Mouse (Mus musculus): ENCODE data around the gene Lpar2. TPM values are rescaled to one million over a fixed set of nuclear protein-coding genes. Genes with fewer than 3 reads are reported as not detected.

The Lpar2 gene
- polyA plus RNA-seq, 1 experiment from 2014 or later, result 0.70 TPM

- H3K4me2 ChIP-seq, result peak within 1 kb of the TSS; percentile 83
- peak within 1 kb of the TSS; percentile 80 for H3K27ac ChIP-seq (replicated peaks)
- peaks cover 19% of the 10 kb centered on the region for H3K4me1 ChIP-seq (replicated peaks)
- WGBS, result 4% methylated on average over 28 of the region's 28 CpGs
- H3K27me3 ChIP-seq, result no peaks in the 10 kb centered on the region
- H3K9me3 ChIP-seq, result no peaks in the 10 kb centered on the region
- peaks cover 73% of the 10 kb centered on the region for H3K36me3 ChIP-seq
- ATAC-seq (ENCODE audit: low read depth), result peak; percentile 84
- H3K4me3 ChIP-seq, result peak within 1 kb of the TSS; percentile 62
- peak within 1 kb of the TSS; percentile 87 for H3K9ac ChIP-seq
Measured at GRCm38 (mm10) chr8:69808094-69808863, 13.9 kb upstream of the Lpar2 start, which contains the start of gene Gmip. TSS of gene Gmip (plus strand) at chr8:69808679.

- Histone ChIP-seq H3K27me3 (no peaks in the 10 kb centered on the region), H3K9ac (peak overlapping the region; percentile 87), H3K4me2 (peak overlapping the region; percentile 83), H3K4me1 (replicated peaks) (peaks cover 19% of the 10 kb centered on the region), H3K9me3 (no peaks in the 10 kb centered on the region), H3K27ac (replicated peaks) (peak overlapping the region; percentile 80), H3K36me3 (peaks cover 73% of the 10 kb centered on the region), H3K4me3 (peak overlapping the region; percentile 62)
- under 1% methylated on average over 23 of the region's 23 CpGs for WGBS
- peak; percentile 76 for ATAC-seq (ENCODE audit: low read depth)
Measured at GRCm38 (mm10) chr8:69808864-69809403, 13.3 kb upstream of the Lpar2 start.

- no peak for ATAC-seq (ENCODE audit: low read depth)
- peak overlapping the region; percentile 87; the same call in 1 of the 2 replicates for H3K9ac ChIP-seq
Measured at GRCm38 (mm10) chr8:69809820-69810219, 12.4 kb upstream of the Lpar2 start.

GRCm38 (mm10) chr8:69814881-69815280 is 7.3 kb upstream of the Lpar2 start:
- H3K27ac ChIP-seq (replicated peaks), result no peak overlapping the region
- no peak overlapping the region for H3K4me2 ChIP-seq
- no peaks in the 10 kb centered on the region for H3K27me3 ChIP-seq
- no peak overlapping the region for H3K9ac ChIP-seq
- no peak overlapping the region for H3K4me3 ChIP-seq
- peaks cover 90% of the 10 kb centered on the region for H3K36me3 ChIP-seq
- no peaks in the 10 kb centered on the region for H3K9me3 ChIP-seq
- ATAC-seq (ENCODE audit: low read depth), result no peak
- peaks cover 1% of the 10 kb centered on the region for H3K4me1 ChIP-seq (replicated peaks)
- 93% methylated on average over 2 of the region's 2 CpGs for WGBS

More at GRCm38 (mm10) chr8:69809820-69810219, 12.4 kb upstream of the Lpar2 start:
- Histone ChIP-seq H3K27me3 (no peaks in the 10 kb centered on the region), H3K27ac (replicated peaks) (peak overlapping the region; percentile 80; the same call in 1 of the 2 replicates), H3K4me1 (replicated peaks) (peaks cover 19% of the 10 kb centered on the region), H3K4me2 (peak overlapping the region; percentile 83), H3K36me3 (peaks cover 74% of the 10 kb centered on the region), H3K4me3 (peak overlapping the region; percentile 62), H3K9me3 (no peaks in the 10 kb centered on the region)
- WGBS, result 73% methylated on average over 3 of the region's 3 CpGs

- no peak overlapping the region for H3K4me3 ChIP-seq
- no peak for ATAC-seq (ENCODE audit: low read depth)
- H3K4me1 ChIP-seq (replicated peaks), result no peaks in the 10 kb centered on the region
- H3K36me3 ChIP-seq, result peaks cover 95% of the 10 kb centered on the region
- 99% methylated on average over 4 of the region's 4 CpGs for WGBS
- no peaks in the 10 kb centered on the region for H3K9me3 ChIP-seq
- no peak overlapping the region for H3K9ac ChIP-seq
- no peaks in the 10 kb centered on the region for H3K27me3 ChIP-seq
- no peak overlapping the region for H3K27ac ChIP-seq (replicated peaks)
- no peak overlapping the region for H3K4me2 ChIP-seq
Measured at GRCm38 (mm10) chr8:69815396-69815795, 6.8 kb upstream of the Lpar2 start.

- H3K36me3 ChIP-seq, result peaks cover 56% of the 10 kb centered on the region
- H3K4me3 ChIP-seq, result no peak overlapping the region
- no peaks in the 10 kb centered on the region for H3K9me3 ChIP-seq
- H3K4me1 ChIP-seq (replicated peaks), result peaks cover 42% of the 10 kb centered on the region
- WGBS, result 85% methylated on average over 9 of the region's 9 CpGs
- no peak overlapping the region for H3K27ac ChIP-seq (replicated peaks)
- H3K4me2 ChIP-seq, result no peak overlapping the region
- ATAC-seq (ENCODE audit: low read depth), result no peak
- H3K27me3 ChIP-seq, result no peaks in the 10 kb centered on the region
- H3K9ac ChIP-seq, result no peak overlapping the region
Measured at GRCm38 (mm10) chr8:69820466-69820865, 1.8 kb upstream of the Lpar2 start.

- Histone ChIP-seq H3K36me3 (peaks cover 51% of the 10 kb centered on the region), H3K4me1 (replicated peaks) (peaks cover 45% of the 10 kb centered on the region), H3K27ac (replicated peaks) (peak overlapping the region; percentile 56; the same call in 1 of the 2 replicates), H3K9ac (peak overlapping the region; percentile 79), H3K4me3 (peak overlapping the region; percentile 56), H3K27me3 (no peaks in the 10 kb centered on the region), H3K9me3 (no peaks in the 10 kb centered on the region), H3K4me2 (peak overlapping the region; percentile 86)
- 3% methylated on average over 11 of the region's 22 CpGs for WGBS
- peak; percentile 67 for ATAC-seq (ENCODE audit: low read depth)
Measured at GRCm38 (mm10) chr8:69821971-69822385, 251 bp upstream of the Lpar2 start.

GRCm38 (mm10) chr8:69826371-69826770 is 4.1 kb downstream of the Lpar2 start:
- ATAC-seq (ENCODE audit: low read depth), result no peak

GRCm38 (mm10) chr8:69832298-69832853 is 10.1 kb downstream of the Lpar2 start, which contains the start of gene Pbx4:
TSS of gene Pbx4 (plus strand) at chr8:69832491.
- Histone ChIP-seq H3K4me2 (peak within 1 kb of the TSS; percentile 76), H3K4me3 (peak within 1 kb of the TSS; percentile 67), H3K9me3 (no peaks in the 10 kb centered on the region), H3K9ac (peak within 1 kb of the TSS; percentile 80), H3K4me1 (replicated peaks) (peaks cover 28% of the 10 kb centered on the region), H3K27ac (replicated peaks) (peak within 1 kb of the TSS; percentile 90), H3K36me3 (peaks cover 14% of the 10 kb centered on the region), H3K27me3 (no peaks in the 10 kb centered on the region)
- ATAC-seq (ENCODE audit: low read depth), result peak; percentile 99
- under 1% methylated on average over 38 of the region's 38 CpGs for WGBS

More at GRCm38 (mm10) chr8:69826371-69826770, 4.1 kb downstream of the Lpar2 start:
- H3K27me3 ChIP-seq, result no peaks in the 10 kb centered on the region
- no peak overlapping the region for H3K9ac ChIP-seq
- peaks cover 44% of the 10 kb centered on the region for H3K4me1 ChIP-seq (replicated peaks)
- no peaks in the 10 kb centered on the region for H3K9me3 ChIP-seq
- no peak overlapping the region for H3K4me2 ChIP-seq
- no peak overlapping the region for H3K4me3 ChIP-seq
- peaks cover 25% of the 10 kb centered on the region for H3K36me3 ChIP-seq
- WGBS, result 94% methylated on average over 12 of the region's 12 CpGs
- no peak overlapping the region for H3K27ac ChIP-seq (replicated peaks)

- 80% methylated on average over 8 of the region's 8 CpGs for WGBS
- Histone ChIP-seq H3K36me3 (0 out of 2 replicates have a peak, but pooled peaks cover 17% of the 10 kb centered on the region), H3K9me3 (no peaks in the 10 kb centered on the region), H3K9ac (no peak overlapping the region), H3K4me1 (replicated peaks) (peaks cover 20% of the 10 kb centered on the region), H3K27me3 (no peaks in the 10 kb centered on the region), H3K27ac (replicated peaks) (no peak overlapping the region), H3K4me3 (no peak overlapping the region), H3K4me2 (no peak overlapping the region)
- ATAC-seq (ENCODE audit: low read depth), result no peak
Measured at GRCm38 (mm10) chr8:69837057-69837682, 14.9 kb downstream of the Lpar2 start.

GRCm38 (mm10) chr8:69847167-69848065 is 25.2 kb downstream of the Lpar2 start:
- no peak for ATAC-seq (ENCODE audit: low read depth)
- Histone ChIP-seq H3K27me3 (no peaks in the 10 kb centered on the region), H3K9ac (no peak overlapping the region), H3K4me2 (no peak overlapping the region), H3K36me3 (peaks cover 12% of the 10 kb centered on the region; the same call in 1 of the 2 replicates), H3K27ac (replicated peaks) (no peak overlapping the region), H3K4me1 (replicated peaks) (no peaks in the 10 kb centered on the region), H3K9me3 (no peaks in the 10 kb centered on the region), H3K4me3 (no peak overlapping the region)
- WGBS, result 81% methylated on average over 3 of the region's 3 CpGs
